Mouse (Mus musculus): Measurements from ENCODE around the gene Tmem184b.
A peak's percentile ranks its signal among the peaks of the same experiment; 100 is the strongest.

Tmem184b gene

GRCm38 (mm10) chr15:79402836-79403762 lies at the start of gene Tmem184b:
Gene Tmem184b, minus strand, starts transcription at chr15:79403569.
- DNase-seq (ENCODE audit: low spot score in 2 of 2), result peak; percentile 73 to 86

GRCm38 (mm10) chr15:79448041-79448440 lies 44.7 kb upstream of the Tmem184b start:
- DNase-seq (ENCODE audit: low spot score in 2 of 2), result no peak

- no peak for DNase-seq (ENCODE audit: low spot score in 2 of 2)
These were observed 42.7 kb upstream of the Tmem184b start for GRCm38 (mm10) chr15:79445786-79446654.

- no peak for DNase-seq (ENCODE audit: low spot score in 2 of 2)
These were observed 40.6 kb upstream of the Tmem184b start for GRCm38 (mm10) chr15:79443856-79444410.

- no peak for DNase-seq (ENCODE audit: low spot score in 2 of 2)
These were observed 39.7 kb upstream of the Tmem184b start for GRCm38 (mm10) chr15:79442961-79443518.

GRCm38 (mm10) chr15:79442257-79442611 lies 38.9 kb upstream of the Tmem184b start:
- no peak for DNase-seq (ENCODE audit: low spot score in 2 of 2)

- DNase-seq (ENCODE audit: low spot score in 2 of 2), result peak; percentile 66 to 85
These were observed 38.2 kb upstream of the Tmem184b start for GRCm38 (mm10) chr15:79441331-79442256.

- DNase-seq (ENCODE audit: low spot score in 2 of 2), result no peak
These were observed 37.4 kb upstream of the Tmem184b start for GRCm38 (mm10) chr15:79440651-79441330.

GRCm38 (mm10) chr15:79440223-79440622 lies 36.9 kb upstream of the Tmem184b start:
- DNase-seq (ENCODE audit: low spot score in 2 of 2), result peak; percentile 58 to 65

GRCm38 (mm10) chr15:79439386-79439785 lies 36.0 kb upstream of the Tmem184b start:
- DNase-seq (ENCODE audit: low spot score in 2 of 2), result no peak

- DNase-seq (ENCODE audit: low spot score in 2 of 2), result no peak
These were observed 35.4 kb upstream of the Tmem184b start for GRCm38 (mm10) chr15:79438816-79439215.

- no peak for DNase-seq (ENCODE audit: low spot score in 2 of 2)
These were observed 34.9 kb upstream of the Tmem184b start for GRCm38 (mm10) chr15:79438209-79438810.

GRCm38 (mm10) chr15:79437541-79438208 lies 34.3 kb upstream of the Tmem184b start:
- DNase-seq (ENCODE audit: low spot score in 2 of 2), result no peak

- DNase-seq (ENCODE audit: low spot score in 2 of 2), result no peak
These were observed 33.1 kb upstream of the Tmem184b start for GRCm38 (mm10) chr15:79436481-79436921.

- no peak for DNase-seq (ENCODE audit: low spot score in 2 of 2)
These were observed 31.9 kb upstream of the Tmem184b start for GRCm38 (mm10) chr15:79435191-79435671.

- no peak for DNase-seq (ENCODE audit: low spot score in 2 of 2)
These were observed 29.5 kb upstream of the Tmem184b start for GRCm38 (mm10) chr15:79432892-79433291.

GRCm38 (mm10) chr15:79432328-79432727 lies 29.0 kb upstream of the Tmem184b start:
- DNase-seq (ENCODE audit: low spot score in 2 of 2), result no peak

GRCm38 (mm10) chr15:79431925-79432324 lies 28.6 kb upstream of the Tmem184b start:
- DNase-seq (ENCODE audit: low spot score in 2 of 2), result no peak

GRCm38 (mm10) chr15:79430461-79431000 lies 27.2 kb upstream of the Tmem184b start:
- no peak for DNase-seq (ENCODE audit: low spot score in 2 of 2)

Data from frontal cortex, postnatal 10 days (tissue).